Mouse (Mus musculus) stomach, postnatal 0 days (tissue): ENCODE measurements around the gene Trim29.

Experiments
- CTCF ChIP-seq: IDR thresholded peaks from 2 replicates; pipeline ENCODE4 v1.5.1; 2016; ENCODE audit warnings: antibody characterized with exemption, low read depth, mild to moderate bottlenecking, moderate library complexity
- EP300 ChIP-seq: optimal IDR thresholded peaks from 2 replicates; pipeline ENCODE3; 2016; ENCODE audit warnings: antibody characterized with exemption

DNA sequence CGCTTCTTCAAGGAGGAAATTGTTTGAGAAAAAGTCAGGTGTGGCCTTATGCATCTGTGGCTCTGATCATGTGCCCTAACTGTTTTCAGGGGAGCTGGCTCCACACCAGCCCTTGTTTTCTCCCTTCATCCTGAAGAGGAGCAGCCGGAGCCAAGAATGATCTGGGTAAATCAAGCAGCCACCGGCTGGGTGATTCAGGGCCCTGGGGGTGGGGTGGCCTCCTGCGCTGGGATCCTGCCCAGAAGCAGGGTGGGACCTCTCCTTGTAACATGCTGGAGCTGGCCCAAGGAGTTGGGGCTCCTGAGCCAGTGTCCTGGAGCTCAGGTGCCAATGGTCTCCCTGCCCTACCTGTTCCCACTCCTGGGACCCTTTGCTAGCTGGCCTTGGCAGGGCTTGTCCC, 25.4 kb upstream of the Trim29 start:
- TF ChIP-seq EP300 (no peak), CTCF (no peak)
